Mouse (Mus musculus) forebrain, embryonic 14.5 days (tissue): ENCODE measurements at regions not wholly inside any gene's neighbourhood (a gene's known extent, or its start where the extent isn't known, plus 50 kb on each side); places are given as distances from the start of the nearest gene placed in this dataset.

Experiments
- ATAC-seq: fragments of 200-750 bp; cut with Nextera tagmentation; 2 replicates; pipeline ENCODE4 v1.8.0; 2017; ENCODE audit warnings: mild to moderate bottlenecking, moderate library complexity
- DNase-seq: peaks from one replicate; pipeline ENCODE4 v3.0.0-alpha.2; 2015; ENCODE audit warnings: low spot score
- H3K27ac ChIP-seq: fragments of 300-500 bp; sonication (generic); 2 replicates; pipeline ENCODE4 v1.5.1; 2014; ENCODE audit warnings: low read depth, mild to moderate bottlenecking, control low read depth, low read length, moderate library complexity
- H3K27me3 ChIP-seq: fragments of 300-500 bp; sonication (generic); replicated peaks from 2 replicates; pipeline ENCODE4 v1.6.1; 2014; ENCODE audit warnings: low read length, control low read depth, mixed read lengths; ENCODE audit not compliant: control insufficient read depth, insufficient read depth
- H3K36me3 ChIP-seq: fragments of 300-500 bp; sonication (generic); 2 replicates; pipeline ENCODE4 v1.6.1; 2014; ENCODE audit warnings: low read length, control low read depth; ENCODE audit not compliant: control insufficient read depth, insufficient read depth
- H3K4me1 ChIP-seq: fragments of 300-500 bp; sonication (generic); 2 replicates; pipeline ENCODE4 v1.6.1; 2014; ENCODE audit warnings: antibody characterized with exemption, low read length, control low read depth; ENCODE audit not compliant: control insufficient read depth, insufficient read depth
- H3K4me2 ChIP-seq: fragments of 300-500 bp; sonication (generic); 2 replicates; pipeline ENCODE4 v1.6.1; 2014; ENCODE audit warnings: mild to moderate bottlenecking, control low read depth, low read length
- H3K4me3 ChIP-seq: fragments of 300-500 bp; sonication (generic); 2 replicates; pipeline ENCODE4 v1.5.1; 2014; ENCODE audit warnings: low read depth, low read length, control low read depth
- H3K9ac ChIP-seq: fragments of 300-500 bp; sonication (generic); 2 replicates; pipeline ENCODE4 v1.6.1; 2014; ENCODE audit warnings: mild to moderate bottlenecking, low read length, control low read depth, moderate library complexity
- H3K9me3 ChIP-seq: fragments of 300-500 bp; sonication (generic); replicated peaks from 2 replicates; pipeline ENCODE4 v1.6.1; 2016; ENCODE audit warnings: low read length, control low read depth, mixed read lengths; ENCODE audit not compliant: control insufficient read depth
- WGBS: fragments of 180-500 bp; shearing (Covaris S2); extraction: QIAGEN DNeasy Blood & Tissue Kit; methylation state at CpG from one replicate; pipeline ENCODE4 v1.1.7; 2014; 5-methylcytosine and 5-hydroxymethylcytosine counted together

DNA sequence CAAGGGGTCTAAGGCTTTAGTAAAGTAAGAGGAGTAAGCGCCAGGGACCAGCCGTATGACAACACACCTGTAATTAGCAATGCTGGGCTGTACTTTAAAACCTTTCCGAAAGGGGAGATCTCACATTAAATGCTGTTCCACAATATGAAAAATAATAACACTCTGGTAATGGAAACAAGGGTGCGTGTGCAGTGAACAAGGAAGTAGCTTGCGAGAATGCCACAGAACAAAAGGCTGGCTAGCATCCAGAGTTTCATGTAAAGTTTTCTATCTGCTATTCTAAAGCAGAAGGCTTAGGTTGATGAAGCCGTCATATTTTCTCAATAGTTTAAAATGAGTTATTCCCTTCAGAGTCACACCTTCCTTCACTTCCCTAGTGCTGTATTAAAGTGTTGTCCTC, 83.6 kb downstream of the Car2 start:
- WGBS, result 87% methylated on average over 6 of the region's 6 CpGs
- Histone ChIP-seq H3K4me1 (no peaks in the 10 kb centered on the region), H3K27ac (no peak overlapping the region), H3K4me3 (no peak overlapping the region), H3K27me3 (no peaks in the 10 kb centered on the region), H3K4me2 (no peak overlapping the region), H3K9me3 (no peaks in the 10 kb centered on the region), H3K9ac (no peak overlapping the region), H3K36me3 (no peaks in the 10 kb centered on the region)
- DNase-seq, result no peak
- ATAC-seq, result no peak

DNA sequence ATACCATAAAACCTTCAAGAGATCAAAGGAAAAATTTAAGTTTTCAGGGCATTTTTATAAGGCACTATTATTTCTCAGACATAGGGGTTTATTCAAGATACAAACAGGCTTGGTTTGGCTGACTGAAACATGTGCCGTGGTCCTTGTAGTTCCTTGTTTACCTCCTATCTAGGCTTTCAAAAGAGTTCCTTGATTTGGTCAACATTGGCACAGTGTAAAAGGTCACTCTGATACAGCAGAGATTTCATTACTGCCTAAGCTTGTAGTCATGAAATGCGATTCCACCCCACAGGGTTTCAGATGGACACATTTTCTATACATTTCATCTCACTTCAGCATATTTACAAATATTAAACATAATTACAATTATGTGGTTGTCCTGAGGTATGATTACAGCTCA, 85.6 kb downstream of the Car2 start:
- Histone ChIP-seq H3K27me3 (no peaks in the 10 kb centered on the region), H3K4me1 (no peaks in the 10 kb centered on the region), H3K9ac (no peak overlapping the region), H3K4me2 (no peak overlapping the region), H3K27ac (no peak overlapping the region), H3K36me3 (no peaks in the 10 kb centered on the region), H3K4me3 (no peak overlapping the region), H3K9me3 (no peaks in the 10 kb centered on the region)
- DNase-seq (no peak), ATAC-seq (no peak)
- 91% methylated on average over 2 of the region's 2 CpGs for WGBS

DNA sequence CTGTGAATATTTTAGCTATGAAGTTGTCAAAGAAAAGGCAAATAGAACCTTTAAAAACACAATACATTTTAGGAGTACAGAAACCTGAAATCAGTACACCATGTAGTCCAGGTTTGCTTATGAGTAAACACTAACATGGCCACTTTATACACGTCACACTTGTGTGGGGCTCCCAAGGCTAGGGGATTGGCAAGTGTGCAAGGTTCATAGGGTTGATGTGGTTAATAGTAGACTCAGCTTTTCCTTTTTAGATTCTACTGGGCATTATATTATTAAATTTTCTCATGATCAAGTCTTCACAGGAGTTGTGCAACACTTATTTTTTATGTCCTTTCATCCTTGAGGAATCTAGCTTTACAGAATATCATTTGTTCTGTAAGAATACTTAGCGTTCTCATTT, 88.7 kb downstream of the Car2 start:
- Histone ChIP-seq H3K4me1 (no peaks in the 10 kb centered on the region), H3K4me3 (no peak overlapping the region), H3K4me2 (no peak overlapping the region), H3K9ac (no peak overlapping the region), H3K27ac (no peak overlapping the region), H3K9me3 (no peaks in the 10 kb centered on the region), H3K36me3 (no peaks in the 10 kb centered on the region), H3K27me3 (no peaks in the 10 kb centered on the region)
- whole genome bisulfite sequencing, result 97% methylated on average over 2 of the region's 2 CpGs
- ATAC-seq (no peak), DNase-seq (no peak)

DNA sequence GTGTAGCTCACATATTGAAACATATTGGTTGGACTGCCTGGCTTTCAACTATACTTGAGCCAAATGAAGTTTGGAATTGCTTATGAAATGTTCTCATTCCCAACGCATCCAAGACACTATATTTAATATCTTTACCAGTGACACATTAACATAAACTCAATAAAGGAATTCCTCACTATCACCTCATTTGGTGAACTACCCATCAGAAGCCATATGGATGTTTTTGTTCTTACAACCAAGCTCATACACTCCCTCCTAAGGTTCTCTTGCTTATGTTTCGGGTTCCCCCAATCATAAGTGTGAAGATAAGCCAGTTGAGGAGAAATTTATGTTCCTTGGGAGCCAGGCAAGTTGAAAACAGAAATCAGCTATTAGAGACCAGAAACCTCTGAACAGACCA, 89.1 kb downstream of the Car2 start:
- H3K4me2 ChIP-seq, result no peak overlapping the region
- no peaks in the 10 kb centered on the region for H3K4me1 ChIP-seq
- no peak overlapping the region for H3K4me3 ChIP-seq
- no peak for DNase-seq
- WGBS, result 93% methylated on average over 2 of the region's 2 CpGs
- no peak overlapping the region for H3K27ac ChIP-seq
- ATAC-seq, result no peak
- H3K9ac ChIP-seq, result no peak overlapping the region
- no peaks in the 10 kb centered on the region for H3K36me3 ChIP-seq
- no peaks in the 10 kb centered on the region for H3K9me3 ChIP-seq
- no peaks in the 10 kb centered on the region for H3K27me3 ChIP-seq

DNA sequence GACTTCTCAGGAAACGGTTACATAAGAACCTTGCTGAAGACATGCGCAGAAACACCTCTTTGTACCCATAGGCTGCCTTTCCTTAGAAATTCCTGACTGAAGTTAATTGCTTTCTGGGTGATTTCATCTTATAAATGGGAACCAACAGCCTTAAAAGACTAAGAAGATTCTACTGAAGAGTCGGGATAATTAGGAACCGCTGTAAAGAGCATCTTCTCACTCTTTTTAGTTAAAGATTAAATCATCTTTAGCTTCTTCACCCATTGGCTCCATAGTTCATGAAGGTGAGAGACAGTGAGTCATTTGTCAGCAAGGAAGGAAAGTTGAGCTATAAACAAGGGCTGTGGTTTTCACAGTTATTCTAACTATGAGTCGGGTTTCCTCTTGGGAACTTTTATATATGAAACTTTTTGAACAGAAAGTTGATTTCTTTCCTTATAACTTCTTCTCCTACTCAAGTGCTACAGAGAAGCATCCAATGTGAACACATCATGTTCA, 93.1 kb downstream of the Car2 start:
- DNase-seq (no peak), ATAC-seq (no peak)
- 24% methylated on average over 5 of the region's 5 CpGs for WGBS
- Histone ChIP-seq H3K4me3 (no peak overlapping the region), H3K9me3 (no peaks in the 10 kb centered on the region), H3K4me1 (no peaks in the 10 kb centered on the region), H3K27ac (no peak overlapping the region), H3K9ac (no peak overlapping the region), H3K36me3 (no peaks in the 10 kb centered on the region), H3K4me2 (no peak overlapping the region), H3K27me3 (no peaks in the 10 kb centered on the region)

DNA sequence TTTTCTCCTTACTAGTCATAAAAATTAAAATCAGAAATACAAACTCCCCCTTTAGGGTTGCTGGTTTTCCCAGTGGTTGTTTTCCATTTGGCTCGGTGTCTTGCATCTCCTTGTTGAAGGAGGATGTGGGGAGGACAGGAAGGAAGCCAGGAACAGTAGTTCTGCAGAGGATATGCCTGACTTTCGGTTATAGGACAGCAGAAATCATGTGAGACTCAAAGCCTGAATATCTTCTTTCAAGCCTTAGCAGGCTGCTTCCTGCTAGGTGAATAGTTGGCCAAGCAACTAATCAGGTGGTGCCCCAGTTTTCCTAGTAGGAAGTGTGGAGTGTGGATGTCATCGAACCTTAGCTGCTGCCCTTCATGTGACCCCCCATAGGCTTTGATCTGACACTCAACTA, 103.6 kb downstream of the Car2 start:
- Histone ChIP-seq H3K27me3 (no peaks in the 10 kb centered on the region), H3K9me3 (no peaks in the 10 kb centered on the region), H3K4me3 (no peak overlapping the region), H3K36me3 (no peaks in the 10 kb centered on the region), H3K4me2 (no peak overlapping the region), H3K9ac (no peak overlapping the region), H3K27ac (no peak overlapping the region), H3K4me1 (no peaks in the 10 kb centered on the region)
- ATAC-seq (no peak), DNase-seq (no peak)
- 91% methylated on average over 3 of the region's 3 CpGs for WGBS

DNA sequence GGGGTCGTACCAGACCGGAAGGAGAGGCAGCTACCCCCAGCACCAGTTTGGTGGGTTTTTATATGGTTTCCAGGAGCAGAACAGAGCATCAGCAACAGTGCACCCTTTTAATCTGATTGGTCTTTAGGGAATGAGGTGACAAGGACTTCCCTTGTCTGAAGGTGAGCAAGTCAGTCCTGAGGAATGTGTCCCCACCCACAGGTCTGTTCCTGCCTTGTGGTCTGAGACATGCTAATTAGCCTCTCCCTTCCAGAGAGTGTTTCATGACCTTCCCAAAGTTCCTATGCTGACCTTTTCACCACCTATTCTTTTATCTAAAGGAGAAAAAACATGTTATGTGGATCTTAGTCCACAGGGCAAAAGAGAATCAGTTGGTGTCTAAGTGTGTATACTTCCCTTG, 107.9 kb downstream of the Car2 start:
- Histone ChIP-seq H3K4me1 (no peaks in the 10 kb centered on the region), H3K9me3 (no peaks in the 10 kb centered on the region), H3K27me3 (no peaks in the 10 kb centered on the region), H3K27ac (no peak overlapping the region), H3K4me3 (no peak overlapping the region), H3K9ac (no peak overlapping the region), H3K4me2 (no peak overlapping the region), H3K36me3 (no peaks in the 10 kb centered on the region)
- no peak for ATAC-seq
- no peak for DNase-seq
- WGBS, result 84% methylated on average over 2 of the region's 2 CpGs

DNA sequence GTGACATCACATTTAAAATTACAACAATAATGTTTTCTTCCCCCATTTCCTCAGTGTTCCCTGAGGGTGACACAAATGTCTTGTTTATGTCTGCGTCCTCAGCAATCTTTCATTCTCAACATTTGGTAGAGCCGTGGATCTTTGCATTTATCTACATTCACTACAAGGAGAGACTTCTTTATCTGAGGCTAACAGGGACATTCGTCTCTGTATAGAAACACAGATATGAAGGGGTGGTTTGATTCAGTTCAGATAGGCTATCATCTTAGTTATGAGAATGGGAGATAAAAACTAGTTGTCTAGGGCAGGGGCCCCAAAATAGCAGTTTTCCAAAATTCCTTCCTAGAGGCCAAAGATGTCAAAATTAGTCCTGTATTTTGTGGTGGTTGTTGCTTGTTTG, 111.2 kb downstream of the Car2 start:
- Histone ChIP-seq H3K27me3 (no peaks in the 10 kb centered on the region), H3K36me3 (no peaks in the 10 kb centered on the region), H3K9ac (no peak overlapping the region), H3K4me1 (no peaks in the 10 kb centered on the region), H3K4me2 (no peak overlapping the region), H3K9me3 (no peaks in the 10 kb centered on the region), H3K27ac (no peak overlapping the region), H3K4me3 (no peak overlapping the region)
- WGBS, result 93% methylated on average over 3 of the region's 3 CpGs
- no peak for ATAC-seq
- DNase-seq, result no peak

DNA sequence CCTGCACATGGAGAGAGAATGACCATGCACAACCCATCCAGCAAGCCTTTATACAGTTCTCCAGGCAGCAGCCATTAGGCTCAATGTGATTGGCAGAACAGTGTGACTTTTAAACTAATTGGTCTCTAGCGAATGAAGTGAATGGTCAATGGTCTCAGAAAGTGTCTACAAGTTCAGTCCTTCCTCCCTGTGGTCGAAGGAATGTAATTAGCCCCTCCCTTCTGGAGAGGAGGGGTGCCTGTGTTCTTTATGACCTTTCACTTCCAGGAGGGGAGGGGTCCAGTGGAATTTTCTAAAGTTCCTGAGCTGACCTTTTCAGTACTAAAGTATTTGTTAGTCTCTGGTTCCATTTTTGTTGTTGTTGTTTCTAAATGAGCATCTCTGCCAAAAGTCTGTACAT, 112.4 kb downstream of the Car2 start:
- no peak overlapping the region for H3K27ac ChIP-seq
- no peak for ATAC-seq

More for the DNA sequence above, 112.4 kb downstream of the Car2 start:
- no peak overlapping the region for H3K9ac ChIP-seq
- H3K4me3 ChIP-seq, result no peak overlapping the region
- no peak for DNase-seq
- no peaks in the 10 kb centered on the region for H3K4me1 ChIP-seq
- H3K9me3 ChIP-seq, result no peaks in the 10 kb centered on the region
- 37% methylated on average over 2 of the region's 2 CpGs for WGBS
- H3K27me3 ChIP-seq, result no peaks in the 10 kb centered on the region; the same call in 1 of the 2 replicates
- no peak overlapping the region for H3K4me2 ChIP-seq
- H3K36me3 ChIP-seq, result no peaks in the 10 kb centered on the region
